Mouse (Mus musculus): ENCODE measurements around the gene Esrrb.

DNA sequence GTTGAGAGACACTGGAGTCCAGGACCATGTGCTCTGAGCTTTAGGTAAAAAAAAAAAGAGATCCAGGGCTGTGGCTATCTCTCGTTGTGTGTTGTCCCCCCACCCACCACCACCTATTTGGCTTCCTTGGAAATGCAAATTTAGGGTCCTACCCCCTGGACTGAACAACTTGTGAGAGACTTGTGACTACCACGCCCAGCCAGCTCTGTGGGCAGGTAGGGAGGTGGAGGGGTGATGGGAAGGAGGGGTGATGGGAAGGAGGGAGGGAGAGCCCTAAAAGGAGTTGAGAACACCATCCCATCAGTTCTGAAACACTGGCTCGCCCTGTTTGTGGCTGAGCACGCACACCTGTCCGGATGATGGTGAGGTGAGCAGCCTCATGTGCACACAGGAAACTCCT lies 118.0 kb downstream of the Esrrb start:
- no peak for TF ChIP-seq CTCF (IDR thresholded peaks at IDR 0.05; ENCODE audit: insufficient read depth, low read depth, low read length)
- TF ChIP-seq POLR2A (IDR thresholded peaks at IDR 0.05; ENCODE audit: insufficient read depth, low read depth, low read length), result no peak
